Mouse (Mus musculus): ENCODE data around the gene Manba. TPM values are rescaled to one million over a fixed set of nuclear protein-coding genes. Genes with fewer than 3 reads are reported as not detected.
"Not testable (repeated sequence)": the region's sequence is repeated elsewhere in the genome, so short reads cannot be mapped to it uniquely, and the experiment has no call there.

The Manba gene
- polyA plus RNA-seq, 1 experiment from 2014 or later: 4.8 TPM

DNA sequence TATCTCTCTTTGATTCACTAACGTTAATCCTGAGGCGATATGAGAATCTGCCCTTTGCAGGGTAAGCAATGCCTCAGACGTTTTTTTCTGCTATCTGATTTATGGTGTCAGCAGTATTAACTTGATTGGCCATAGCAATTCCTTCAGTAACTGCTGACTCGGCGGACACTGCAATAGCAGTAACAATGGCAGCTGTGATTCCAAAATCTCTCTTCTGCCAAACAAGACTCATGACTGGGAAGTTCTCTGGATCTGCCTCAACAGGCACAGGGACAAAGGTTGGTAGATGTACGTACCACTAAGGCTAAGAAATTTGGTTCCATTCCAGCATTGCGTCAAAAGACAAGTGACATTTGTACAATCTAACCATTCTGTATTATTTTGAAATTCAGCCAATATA is 7.9 kb downstream of the Manba start:
- DNase-seq (ENCODE audit: low spot score): not testable (repeated sequence)

DNA sequence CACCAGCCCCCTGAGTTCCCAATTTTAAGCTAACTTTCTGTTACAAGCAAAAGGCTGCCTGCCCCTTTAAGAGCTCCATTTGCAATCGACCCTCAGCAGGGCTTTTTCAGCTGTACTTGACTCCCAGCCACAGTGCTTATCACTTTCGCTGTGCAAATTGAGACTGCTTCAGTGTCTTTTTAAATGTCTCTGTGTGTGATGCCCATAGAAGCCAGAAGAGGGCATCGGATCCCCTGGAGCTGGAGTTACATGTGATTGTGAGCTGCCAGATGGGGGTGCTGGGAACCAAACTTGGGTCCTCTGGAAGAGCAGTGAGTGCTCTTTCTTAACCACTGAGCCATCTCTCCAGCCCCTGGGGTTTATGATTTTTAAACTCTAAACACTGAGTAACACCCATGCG is 12.5 kb downstream of the Manba start:
- 87% methylated on average over 4 of the region's 4 CpGs for WGBS
- H3K4me1 ChIP-seq (replicated peaks): not testable (repeated sequence)

More for the DNA sequence above, 7.9 kb downstream of the Manba start:
- WGBS: 90% methylated on average over 7 of the region's 7 CpGs
- H3K4me3 ChIP-seq; H3K36me3 ChIP-seq; H3K4me1 ChIP-seq (replicated peaks); H3K27me3 ChIP-seq (ENCODE audit: insufficient read depth, poor library complexity, severe bottlenecking); H3K9me3 ChIP-seq; H3K27ac ChIP-seq: not testable (repeated sequence)

DNA sequence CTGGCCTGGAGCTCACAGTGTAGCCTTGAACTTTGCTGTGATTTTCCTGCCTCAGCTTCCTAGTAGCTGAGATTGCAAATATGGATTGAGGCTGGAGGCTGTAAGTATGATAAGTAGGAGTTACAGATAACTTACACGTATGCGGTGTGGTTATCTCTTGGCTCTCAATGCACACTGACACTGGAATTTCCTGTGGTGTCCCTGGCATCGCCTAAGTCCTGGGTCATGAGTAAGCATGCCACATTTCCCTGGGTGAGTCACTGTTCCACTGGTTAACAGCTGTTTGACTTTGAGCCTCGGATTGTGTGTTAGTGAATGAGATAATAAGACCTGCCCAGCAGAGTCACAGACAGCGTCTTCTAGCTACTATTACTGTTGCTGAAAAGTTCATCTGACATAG is 13.5 kb downstream of the Manba start:
- Histone ChIP-seq H3K4me1 (replicated peaks) (no peaks in the 10 kb centered on the region), H3K4me3 (no peak overlapping the region), H3K9me3 (peaks cover 3% of the 10 kb centered on the region; the same call in 1 of the 2 replicates), H3K36me3 (no peaks in the 10 kb centered on the region), H3K27ac (no peak overlapping the region), H3K27me3 (ENCODE audit: insufficient read depth, poor library complexity, severe bottlenecking) (no peaks in the 10 kb centered on the region)
- 90% methylated on average over 5 of the region's 5 CpGs for WGBS
- no peak for DNase-seq (ENCODE audit: low spot score)

More for the DNA sequence above, 12.5 kb downstream of the Manba start:
- H3K27me3 ChIP-seq (ENCODE audit: insufficient read depth, poor library complexity, severe bottlenecking); H3K4me3 ChIP-seq; H3K27ac ChIP-seq; H3K36me3 ChIP-seq; DNase-seq (ENCODE audit: low spot score); H3K9me3 ChIP-seq: not testable (repeated sequence)

DNA sequence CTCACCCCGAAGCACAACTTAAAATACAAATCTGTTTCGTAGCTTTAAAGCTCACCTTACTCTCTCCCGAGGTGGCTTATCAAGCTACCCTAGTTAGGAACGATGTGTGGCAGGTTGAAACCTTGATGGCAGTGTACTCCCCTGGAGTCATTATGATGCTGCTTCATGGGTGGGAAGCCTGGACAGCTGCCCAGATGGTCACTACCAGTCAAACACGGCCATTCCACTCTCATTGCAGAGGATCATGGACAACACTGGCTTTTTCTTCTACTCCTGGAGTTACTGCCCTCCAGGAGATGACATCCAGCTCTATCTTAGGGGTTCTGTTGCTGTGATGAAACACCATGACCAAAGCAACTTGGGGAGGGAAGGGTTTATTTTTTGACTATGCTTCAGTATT is 17.7 kb downstream of the Manba start:
- H3K27me3 ChIP-seq (ENCODE audit: insufficient read depth, poor library complexity, severe bottlenecking): no peaks in the 10 kb centered on the region
- H3K4me1 ChIP-seq (replicated peaks): no peaks in the 10 kb centered on the region
- no peaks in the 10 kb centered on the region for H3K36me3 ChIP-seq
- H3K27ac ChIP-seq: no peak overlapping the region
- no peak overlapping the region for H3K4me3 ChIP-seq
- 88% methylated on average over 5 of the region's 5 CpGs for WGBS
- H3K9me3 ChIP-seq: no peaks in the 10 kb centered on the region; the same call in 1 of the 2 replicates
- no peak for DNase-seq (ENCODE audit: low spot score)

DNA sequence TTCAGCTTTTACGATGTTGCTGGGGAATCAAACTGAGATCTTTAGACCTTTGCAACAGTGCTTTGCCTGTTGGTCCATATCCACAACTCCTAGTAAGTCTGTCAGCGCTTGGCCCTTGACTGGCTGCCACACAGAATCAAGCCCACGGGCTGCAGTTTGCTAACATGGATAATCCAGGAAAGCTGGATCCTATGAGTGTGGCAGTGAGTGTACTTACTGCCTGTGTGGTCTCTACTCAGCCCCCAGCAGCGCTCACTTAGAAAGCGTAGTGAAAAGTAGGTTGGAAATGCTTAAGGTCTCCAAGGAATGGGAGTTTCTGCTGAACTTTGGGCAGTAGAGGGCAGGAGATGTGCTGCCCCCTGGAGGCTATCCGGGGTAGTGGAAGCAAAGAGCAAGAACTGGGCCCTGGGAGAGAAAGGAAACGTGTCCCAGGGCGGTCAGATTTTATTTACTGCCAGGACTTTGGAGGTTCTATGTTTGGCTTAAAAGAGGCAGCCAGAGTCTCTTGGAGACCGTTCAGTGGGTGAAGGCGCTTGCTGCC is 20.0 kb downstream of the Manba start:
- Histone ChIP-seq H3K27me3 (ENCODE audit: insufficient read depth, poor library complexity, severe bottlenecking) (no peaks in the 10 kb centered on the region), H3K36me3 (no peaks in the 10 kb centered on the region), H3K4me3 (no peak overlapping the region), H3K27ac (no peak overlapping the region), H3K9me3 (no peaks in the 10 kb centered on the region), H3K4me1 (replicated peaks) (no peaks in the 10 kb centered on the region)
- peak; percentile 36 for DNase-seq (ENCODE audit: low spot score)
- WGBS: 61% methylated on average over 10 of the region's 10 CpGs

DNA sequence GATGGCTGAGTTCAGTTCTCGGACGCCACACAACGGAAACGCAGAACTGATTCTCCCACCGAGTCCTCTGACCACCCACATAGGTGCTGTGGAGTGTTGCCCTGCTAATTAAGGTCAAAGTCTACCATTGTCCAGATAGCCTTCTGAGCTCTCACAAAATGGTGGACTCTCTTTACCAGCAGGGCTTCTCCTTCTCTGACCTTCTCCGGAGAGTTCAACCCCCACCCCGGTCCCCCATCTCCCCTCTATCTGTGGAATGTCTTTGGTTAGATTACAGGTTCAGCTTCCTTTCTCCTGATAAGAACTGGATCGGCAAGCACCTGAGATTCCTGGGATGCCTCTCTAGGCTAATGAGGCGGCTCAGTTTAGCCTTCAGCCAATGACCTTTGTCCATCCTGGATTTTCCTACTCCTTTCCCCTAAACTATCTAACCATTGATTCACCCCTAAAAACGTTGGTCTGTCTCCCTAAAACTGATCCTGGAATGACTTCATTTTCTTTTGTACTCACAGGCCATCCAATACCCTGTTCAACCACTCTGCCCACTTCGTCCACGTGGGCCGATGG is 20.6 kb downstream of the Manba start:
- H3K36me3 ChIP-seq: no peaks in the 10 kb centered on the region
- H3K4me1 ChIP-seq (replicated peaks): no peaks in the 10 kb centered on the region
- 86% methylated on average over 13 of the region's 13 CpGs for WGBS
- H3K27ac ChIP-seq: no peak overlapping the region
- H3K9me3 ChIP-seq: no peaks in the 10 kb centered on the region
- no peaks in the 10 kb centered on the region for H3K27me3 ChIP-seq (ENCODE audit: insufficient read depth, poor library complexity, severe bottlenecking)
- H3K4me3 ChIP-seq: no peak overlapping the region
- DNase-seq (ENCODE audit: low spot score): no peak

DNA sequence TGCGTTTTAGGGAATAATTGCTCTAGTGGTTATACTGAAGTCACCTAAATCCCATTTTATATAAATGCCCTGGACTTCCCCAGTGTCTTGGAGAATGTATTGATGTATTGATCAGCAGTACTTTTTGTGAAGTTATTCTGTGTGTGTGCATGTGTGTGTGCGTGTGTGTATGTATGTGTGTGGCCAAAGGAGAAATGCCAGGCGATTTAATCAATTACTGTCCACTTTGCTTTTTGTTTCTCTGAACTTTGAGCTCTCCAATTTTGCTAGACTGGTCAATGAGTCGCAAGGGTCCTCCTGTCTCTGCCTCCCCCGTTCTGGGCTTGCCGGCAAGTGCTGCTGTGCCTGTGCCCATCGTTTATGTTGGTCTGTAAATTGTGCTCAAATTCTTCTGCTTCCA is 22.1 kb downstream of the Manba start:
- Histone ChIP-seq H3K9me3 (no peaks in the 10 kb centered on the region), H3K4me3 (no peak overlapping the region), H3K27ac (no peak overlapping the region), H3K36me3 (no peaks in the 10 kb centered on the region), H3K27me3 (ENCODE audit: insufficient read depth, poor library complexity, severe bottlenecking) (no peaks in the 10 kb centered on the region), H3K4me1 (replicated peaks) (no peaks in the 10 kb centered on the region)
- DNase-seq (ENCODE audit: low spot score): no peak
- 94% methylated on average over 7 of the region's 7 CpGs for WGBS

DNA sequence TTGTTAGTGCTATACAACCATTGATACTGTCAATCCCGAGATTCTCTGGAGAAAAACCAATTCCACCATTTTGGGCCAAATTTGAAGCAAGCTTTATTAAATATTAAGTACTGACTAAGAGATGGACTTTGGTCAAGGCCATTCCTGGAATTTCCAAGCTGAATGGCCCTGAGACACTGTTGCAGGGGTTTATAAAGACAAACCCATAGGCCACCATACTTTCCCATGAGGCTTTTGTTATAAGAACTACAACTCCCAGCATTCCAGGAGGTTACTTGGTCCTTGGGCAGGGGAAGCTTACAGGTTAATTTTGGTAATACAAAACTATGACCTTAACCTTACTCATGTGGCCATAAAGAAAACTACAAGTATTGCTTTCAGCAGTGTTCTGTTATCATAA is 22.8 kb downstream of the Manba start:
- no peak overlapping the region for H3K27ac ChIP-seq
- DNase-seq (ENCODE audit: low spot score): no peak
- H3K27me3 ChIP-seq (ENCODE audit: insufficient read depth, poor library complexity, severe bottlenecking): no peaks in the 10 kb centered on the region
- WGBS: 90% methylated on average over 1 of the region's 1 CpGs
- peaks cover 3% of the 10 kb centered on the region for H3K4me1 ChIP-seq (replicated peaks)
- H3K36me3 ChIP-seq: no peaks in the 10 kb centered on the region
- H3K4me3 ChIP-seq: no peak overlapping the region
- H3K9me3 ChIP-seq: no peaks in the 10 kb centered on the region

DNA sequence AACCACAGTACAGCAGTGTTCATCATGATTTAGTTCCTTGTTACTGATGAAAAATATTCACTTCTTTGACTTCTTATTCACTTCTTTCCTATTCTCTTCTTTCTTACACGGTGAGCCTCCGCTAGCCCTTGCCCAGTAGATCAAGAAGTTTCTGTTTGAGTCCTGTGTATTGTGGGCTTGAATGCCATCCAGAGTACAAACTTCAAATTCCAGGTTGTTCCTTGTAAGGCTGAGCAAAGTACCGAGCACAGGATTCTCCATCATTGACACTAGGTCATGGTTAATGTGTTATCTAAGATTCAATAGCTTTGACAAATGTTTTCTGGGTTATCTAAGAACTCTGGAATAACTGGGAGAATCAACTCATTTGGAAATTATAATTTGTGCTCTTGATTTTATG is 25.0 kb downstream of the Manba start:
- WGBS: 92% methylated on average over 3 of the region's 3 CpGs
- DNase-seq (ENCODE audit: low spot score): no peak
- Histone ChIP-seq H3K27me3 (ENCODE audit: insufficient read depth, poor library complexity, severe bottlenecking) (no peaks in the 10 kb centered on the region), H3K4me1 (replicated peaks) (peaks cover 7% of the 10 kb centered on the region), H3K9me3 (no peaks in the 10 kb centered on the region), H3K36me3 (no peaks in the 10 kb centered on the region), H3K27ac (no peak overlapping the region), H3K4me3 (no peak overlapping the region)

DNA sequence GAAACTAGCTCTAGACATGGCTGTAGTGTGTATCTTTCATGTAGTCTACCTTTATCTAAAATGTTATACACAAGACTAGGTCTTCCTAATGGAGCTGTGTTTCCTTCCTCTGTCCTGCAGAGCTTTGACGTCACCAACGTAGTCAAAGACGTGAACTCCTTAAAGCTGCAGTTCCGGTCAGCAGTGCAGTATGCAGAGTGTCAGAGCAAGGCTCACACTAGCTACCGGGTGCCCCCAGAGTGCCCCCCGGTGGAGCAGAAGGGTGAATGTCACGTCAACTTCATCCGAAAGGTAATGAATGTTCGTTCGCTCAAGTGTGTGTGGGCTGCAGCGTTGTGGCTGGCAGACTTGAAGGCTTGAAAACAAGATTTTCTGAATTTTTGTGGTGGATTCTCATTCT is 26.3 kb downstream of the Manba start:
- no peaks in the 10 kb centered on the region for H3K9me3 ChIP-seq
- H3K27ac ChIP-seq: no peak overlapping the region
- H3K27me3 ChIP-seq (ENCODE audit: insufficient read depth, poor library complexity, severe bottlenecking): no peaks in the 10 kb centered on the region
- H3K4me1 ChIP-seq (replicated peaks): peaks cover 7% of the 10 kb centered on the region
- 49% methylated on average over 11 of the region's 11 CpGs for WGBS
- H3K36me3 ChIP-seq: no peaks in the 10 kb centered on the region
- DNase-seq (ENCODE audit: low spot score): no peak
- H3K4me3 ChIP-seq: no peak overlapping the region

DNA sequence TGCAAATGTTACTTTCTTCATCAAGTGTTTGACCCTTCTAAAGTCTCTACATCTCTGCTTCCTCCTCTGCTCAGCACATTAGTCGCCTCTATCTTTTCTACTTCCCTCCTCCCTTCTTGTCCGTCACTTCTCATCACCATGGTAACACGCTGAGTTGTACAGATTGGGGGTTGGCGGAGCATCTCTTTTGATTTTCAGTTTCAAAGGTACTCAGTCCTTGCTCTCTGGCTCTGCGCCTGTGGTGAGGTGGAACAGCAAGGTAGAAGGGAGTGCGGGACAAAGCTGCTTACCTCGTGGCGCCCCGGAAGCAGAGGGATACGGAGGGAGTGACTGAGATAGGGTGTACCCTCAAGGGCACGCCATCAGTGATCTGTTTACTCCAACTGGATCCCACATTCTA is 27.9 kb downstream of the Manba start:
- no peaks in the 10 kb centered on the region for H3K9me3 ChIP-seq
- 46% methylated on average over 11 of the region's 11 CpGs for WGBS
- no peak for DNase-seq (ENCODE audit: low spot score)

DNA sequence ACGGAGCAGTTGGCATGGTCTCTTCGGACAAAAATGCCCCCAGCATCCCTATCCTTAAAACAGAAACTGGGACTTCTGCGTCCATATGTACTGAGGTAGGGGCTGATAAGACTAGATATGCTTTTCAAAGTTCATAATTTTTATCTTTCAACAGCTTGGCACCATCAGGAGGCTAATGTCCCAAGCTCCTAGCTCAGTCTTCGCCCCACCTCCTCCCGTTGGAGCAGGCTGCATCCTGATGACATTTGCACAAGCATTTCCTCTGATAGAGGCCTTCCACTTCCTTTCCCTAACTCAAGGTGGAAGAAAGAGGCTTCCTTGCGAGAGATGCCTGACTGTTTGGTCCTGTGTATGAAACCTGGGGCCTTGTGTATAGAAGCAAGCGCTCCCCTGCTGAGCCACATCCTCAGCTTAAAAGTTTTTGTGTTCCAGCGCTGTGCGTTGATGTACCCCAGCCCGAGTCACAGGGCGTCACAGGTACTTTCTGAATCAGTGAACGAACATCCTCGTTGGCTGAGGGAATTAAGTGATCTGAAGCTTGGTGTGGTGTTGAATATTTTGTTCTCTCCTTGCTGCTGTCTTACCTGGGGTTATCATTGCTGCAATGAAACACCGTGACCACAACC is 28.5 kb downstream of the Manba start:
- no peak for DNase-seq (ENCODE audit: low spot score)
- no peak overlapping the region for H3K27ac ChIP-seq
- no peaks in the 10 kb centered on the region for H3K36me3 ChIP-seq
- 79% methylated on average over 14 of the region's 14 CpGs for WGBS
- no peak overlapping the region for H3K4me3 ChIP-seq
- no peaks in the 10 kb centered on the region for H3K9me3 ChIP-seq
- peaks cover 10% of the 10 kb centered on the region for H3K4me1 ChIP-seq (replicated peaks)
- no peaks in the 10 kb centered on the region for H3K27me3 ChIP-seq (ENCODE audit: insufficient read depth, poor library complexity, severe bottlenecking)

More for the DNA sequence above, 27.9 kb downstream of the Manba start:
- no peaks in the 10 kb centered on the region for H3K27me3 ChIP-seq (ENCODE audit: insufficient read depth, poor library complexity, severe bottlenecking)
- no peak overlapping the region for H3K27ac ChIP-seq
- H3K4me1 ChIP-seq (replicated peaks): peaks cover 10% of the 10 kb centered on the region
- H3K36me3 ChIP-seq: no peaks in the 10 kb centered on the region
- no peak overlapping the region for H3K4me3 ChIP-seq

DNA sequence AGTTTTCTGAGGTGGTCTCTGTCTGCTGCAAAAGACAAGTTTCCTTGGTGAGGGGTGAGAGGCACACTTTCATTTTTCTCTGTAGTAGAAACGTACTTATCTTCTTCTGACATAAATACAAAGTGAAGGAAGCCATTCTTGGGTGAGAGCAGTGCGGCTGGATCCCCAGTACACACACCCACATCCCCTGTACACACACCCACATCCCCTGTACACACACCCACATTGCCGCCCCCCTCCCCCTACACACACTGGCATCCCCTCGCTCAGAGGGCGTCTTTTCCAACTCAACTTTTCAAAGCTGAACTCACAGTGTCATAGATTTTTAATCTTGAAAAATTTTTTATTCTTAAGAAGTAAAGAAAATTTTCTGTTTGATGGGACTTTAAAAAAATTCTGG is 29.8 kb downstream of the Manba start:
- H3K4me3 ChIP-seq: no peak overlapping the region
- no peaks in the 10 kb centered on the region for H3K36me3 ChIP-seq
- H3K27ac ChIP-seq: no peak overlapping the region
- no peaks in the 10 kb centered on the region for H3K9me3 ChIP-seq
- no peak for DNase-seq (ENCODE audit: low spot score)
- H3K4me1 ChIP-seq (replicated peaks): peaks cover 10% of the 10 kb centered on the region
- H3K27me3 ChIP-seq (ENCODE audit: insufficient read depth, poor library complexity, severe bottlenecking): no peaks in the 10 kb centered on the region
- WGBS: 86% methylated on average over 5 of the region's 5 CpGs
